Comparison of ENCODE assay signal across 13 mouse cellular contexts in the genomic region with DNA sequence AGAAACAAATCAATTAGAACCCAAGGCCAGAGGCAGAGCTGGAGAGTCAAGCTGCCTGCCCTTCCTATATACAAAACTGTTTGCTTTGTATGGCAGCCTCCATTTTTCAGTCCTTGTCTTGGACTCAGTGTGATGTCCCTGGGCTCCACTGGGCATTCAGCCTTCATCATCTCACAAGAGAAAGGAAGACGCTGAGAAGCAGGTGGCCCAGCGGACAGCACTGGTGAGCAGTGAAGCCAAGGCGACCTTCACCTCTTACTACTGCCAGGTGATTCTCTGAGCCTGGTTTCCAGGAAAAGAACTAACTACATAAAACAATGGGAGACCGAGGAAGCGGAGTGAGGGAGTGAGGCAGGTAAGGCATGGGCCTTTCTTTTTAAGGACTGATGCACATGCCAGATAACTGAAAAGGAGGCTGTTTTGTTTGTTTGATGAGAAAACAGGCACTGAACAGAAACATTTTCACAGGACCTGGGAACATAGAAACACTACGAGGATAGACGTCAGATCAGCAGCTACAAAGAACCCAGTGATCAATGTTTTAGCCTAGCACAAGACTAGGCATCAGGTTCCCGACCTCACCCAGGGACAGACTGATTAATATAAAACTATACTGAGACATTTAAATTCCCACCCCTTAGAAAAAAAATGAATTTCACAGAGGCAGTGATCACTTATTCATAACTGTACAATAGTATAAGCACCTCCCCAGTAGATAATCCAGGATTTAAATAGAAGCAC.
DNase-seq lines count a peak whose midpoint lies in the region; ATAC-seq and TF ChIP-seq lines count a peak whose summit lies in the region.
"Had no signal": no experiment of that assay in that cellular context is flagged by ENCODE, and none has a peak within 500 bp of the region (broad histone marks: within the 10 kb centered on the region; RNA-seq: fewer than 3 reads in every experiment).

No protein-coding gene starts in this region.

- ATAC-seq in neural tube, embryonic 11.5 days (ENCODE audit: insufficient read depth, low FRiP score, low TSS enrichment), result peak; percentile 22
- ATAC-seq in neural tube, embryonic 15.5 days (ENCODE audit: low FRiP score), result no peak
- ATAC-seq in erythroblast, adult 5-6 weeks (replicated peaks; ENCODE audit: low FRiP score, poor library complexity, severe bottlenecking), result no peak
- ATAC-seq: CD4-positive, CD25-positive, alpha-beta regulatory T cell, adult 4 months had no signal

- no peaks in the 10 kb centered on the region for H3K36me3 ChIP-seq in kidney, adult 2 months (ENCODE audit: control insufficient read depth, insufficient read depth, low read length)
- no peaks in the 10 kb centered on the region for H3K36me3 ChIP-seq in neural tube, embryonic 11.5 days (ENCODE audit: control insufficient read depth, insufficient read depth, low read length)
- no peaks in the 10 kb centered on the region for H3K36me3 ChIP-seq in neural tube, embryonic 15.5 days

- H3K4me3 ChIP-seq in kidney, adult 2 months (ENCODE audit: insufficient read depth, low read depth, low read length), result no peak overlapping the region
- no peak overlapping the region for H3K4me3 ChIP-seq in neural tube, embryonic 11.5 days (ENCODE audit: low read depth, low read length)
- H3K4me3 ChIP-seq in neural tube, embryonic 15.5 days (replicated peaks), result no peak overlapping the region
- H3K4me3 ChIP-seq: left cerebral cortex, adult 2 months had no signal

- H3K4me2 ChIP-seq in neural tube, embryonic 11.5 days (ENCODE audit: low read depth), result no peak overlapping the region
- H3K4me2 ChIP-seq in neural tube, embryonic 15.5 days, result no peak overlapping the region

- TF ChIP-seq POLR2A in kidney, adult 2 months (IDR thresholded peaks at IDR 0.05; ENCODE audit: low read depth, low read length), result no peak

- WGBS in kidney, adult 2 months, result 39% methylated on average over 8 of the region's 8 CpGs
- 59% methylated on average over 8 of the region's 8 CpGs for WGBS in neural tube, embryonic 11.5 days
- WGBS in neural tube, embryonic 15.5 days, result 57% methylated on average over 8 of the region's 8 CpGs

- H3K27ac ChIP-seq in kidney, adult 2 months (ENCODE audit: insufficient read depth, low read depth, low read length), result no peak overlapping the region
- peak overlapping the region; percentile 2; the same call in 1 of the 2 replicates for H3K27ac ChIP-seq in neural tube, embryonic 11.5 days (ENCODE audit: low read depth, low read length)
- H3K27ac ChIP-seq in neural tube, embryonic 15.5 days (replicated peaks), result no peak overlapping the region
- H3K27ac ChIP-seq: left cerebral cortex, adult 2 months; liver, embryonic 14.5 days had no signal

- no peaks in the 10 kb centered on the region for H3K27me3 ChIP-seq in kidney, adult 2 months (replicated peaks; ENCODE audit: control insufficient read depth, insufficient read depth, low read length)
- no peaks in the 10 kb centered on the region for H3K27me3 ChIP-seq in neural tube, embryonic 11.5 days (ENCODE audit: control insufficient read depth, insufficient read depth, low read length)
- H3K27me3 ChIP-seq in neural tube, embryonic 15.5 days (replicated peaks), result no peaks in the 10 kb centered on the region

- no peaks in the 10 kb centered on the region for H3K9me3 ChIP-seq in neural tube, embryonic 11.5 days (ENCODE audit: control insufficient read depth, low read length)
- no peaks in the 10 kb centered on the region for H3K9me3 ChIP-seq in neural tube, embryonic 15.5 days (replicated peaks)

- H3K9ac ChIP-seq in neural tube, embryonic 11.5 days (ENCODE audit: low read length), result no peak overlapping the region
- no peak overlapping the region for H3K9ac ChIP-seq in neural tube, embryonic 15.5 days (replicated peaks)
- H3K9ac ChIP-seq: liver, embryonic 14.5 days had no signal

- TF ChIP-seq CTCF in kidney, adult 2 months (conservative IDR thresholded peaks at IDR 0.05; ENCODE audit: insufficient read depth, insufficient read length, low read depth, low read length), result no peak

- DNase-seq in kidney, adult 2 months, result peak; percentile 34
- no peak for DNase-seq in kidney, adult 18-20 months
- no peak for DNase-seq in neural tube, embryonic 11.5 days (ENCODE audit: low spot score)
- DNase-seq in cerebellum, postnatal 25 days, result peak; percentile 68 to 69
- DNase-seq in natural killer cell, adult 2 months (ENCODE audit: low spot score in 2 of 2), result no peak
- DNase-seq: adrenal gland, postnatal 10 days; gastrocnemius, postnatal 25 days; kidney, postnatal 10 days had no signal

- peaks cover 5% of the 10 kb centered on the region; the same call in 1 of the 2 replicates for H3K4me1 ChIP-seq in kidney, adult 2 months (ENCODE audit: control insufficient read depth, insufficient read depth, low read length)
- H3K4me1 ChIP-seq in neural tube, embryonic 11.5 days (ENCODE audit: control insufficient read depth, insufficient read depth, low read length), result peaks cover 5% of the 10 kb centered on the region; the same call in 1 of the 2 replicates
- peaks cover 10% of the 10 kb centered on the region; the same call in 1 of the 2 replicates for H3K4me1 ChIP-seq in neural tube, embryonic 15.5 days

Comparison
In these comparisons a context has a peak if more than half of its experiments do, and no peak if none do; other contexts are left out.
1. DNase-seq: peak in kidney, adult 2 months (single experiment) and cerebellum, postnatal 25 days (2 of 2); none in kidney, adult 18-20 months (single experiment), neural tube, embryonic 11.5 days (single experiment) and natural killer cell, adult 2 months (0 of 2).